Mouse (Mus musculus): ENCODE data around the gene Clstn2. TPM values are rescaled to one million over a fixed set of nuclear protein-coding genes. Genes with fewer than 3 reads are reported as not detected.

Gene Clstn2
- total and polyA plus RNA-seq, 2 experiments, result 0.28 to 0.31 TPM

GRCm38 (mm10) chr9:98016576-98016975 is 16.4 kb downstream of the Clstn2 start:
- no peak for DNase-seq (ENCODE audit: extremely low read depth, low read depth, low spot score)

GRCm38 (mm10) chr9:97996349-97996748 is 36.6 kb downstream of the Clstn2 start:
- no peaks in the 10 kb centered on the region for H3K79me2 ChIP-seq (ENCODE audit: control insufficient read depth, insufficient read depth, low read length)
- 57% methylated on average over 5 of the region's 5 CpGs for WGBS
- no peaks in the 10 kb centered on the region for H3K36me3 ChIP-seq (ENCODE audit: control insufficient read depth, insufficient read depth, low read length)
- H3K27me3 ChIP-seq (ENCODE audit: control insufficient read depth, insufficient read depth, low read length), result no peaks in the 10 kb centered on the region
- DNase-seq (ENCODE audit: extremely low read depth, low read depth, low spot score), result no peak
- no peak for TF ChIP-seq POLR2A (IDR thresholded peaks at IDR 0.05; ENCODE audit: extremely low read depth, insufficient read depth, low read length)
- no peak overlapping the region for H3K9ac ChIP-seq (ENCODE audit: low read depth, low read length)
- H3K4me1 ChIP-seq (ENCODE audit: control insufficient read depth, insufficient read depth, low read length), result no peaks in the 10 kb centered on the region
- H3K27ac ChIP-seq (replicated peaks; ENCODE audit: insufficient read depth, low read depth, low read length), result no peak overlapping the region
- no peak overlapping the region for H3K4me3 ChIP-seq (ENCODE audit: insufficient read depth, low read depth, low read length)

More at GRCm38 (mm10) chr9:98016576-98016975, 16.4 kb downstream of the Clstn2 start:
- Histone ChIP-seq H3K27ac (replicated peaks; ENCODE audit: insufficient read depth, low read depth, low read length) (no peak overlapping the region), H3K27me3 (ENCODE audit: control insufficient read depth, insufficient read depth, low read length) (no peaks in the 10 kb centered on the region), H3K79me2 (ENCODE audit: control insufficient read depth, insufficient read depth, low read length) (no peaks in the 10 kb centered on the region), H3K36me3 (ENCODE audit: control insufficient read depth, insufficient read depth, low read length) (no peaks in the 10 kb centered on the region), H3K9ac (ENCODE audit: low read depth, low read length) (no peak overlapping the region), H3K4me3 (ENCODE audit: insufficient read depth, low read depth, low read length) (no peak overlapping the region), H3K4me1 (ENCODE audit: control insufficient read depth, insufficient read depth, low read length) (no peaks in the 10 kb centered on the region)
- WGBS, result 87% methylated on average over 5 of the region's 5 CpGs
- TF ChIP-seq POLR2A (IDR thresholded peaks at IDR 0.05; ENCODE audit: extremely low read depth, insufficient read depth, low read length), result no peak
- no peak for TF ChIP-seq CTCF (IDR thresholded peaks at IDR 0.05; ENCODE audit: low read depth, low read length)

- 71% methylated on average over 4 of the region's 4 CpGs for WGBS
- Histone ChIP-seq H3K9ac (ENCODE audit: low read depth, low read length) (no peak overlapping the region), H3K27me3 (ENCODE audit: control insufficient read depth, insufficient read depth, low read length) (no peaks in the 10 kb centered on the region), H3K79me2 (ENCODE audit: control insufficient read depth, insufficient read depth, low read length) (no peaks in the 10 kb centered on the region), H3K4me3 (ENCODE audit: insufficient read depth, low read depth, low read length) (no peak overlapping the region), H3K4me1 (ENCODE audit: control insufficient read depth, insufficient read depth, low read length) (no peaks in the 10 kb centered on the region), H3K27ac (replicated peaks; ENCODE audit: insufficient read depth, low read depth, low read length) (no peak overlapping the region), H3K36me3 (ENCODE audit: control insufficient read depth, insufficient read depth, low read length) (no peaks in the 10 kb centered on the region)
- TF ChIP-seq POLR2A (IDR thresholded peaks at IDR 0.05; ENCODE audit: extremely low read depth, insufficient read depth, low read length) (no peak), CTCF (IDR thresholded peaks at IDR 0.05; ENCODE audit: low read depth, low read length) (no peak)
- no peak for DNase-seq (ENCODE audit: extremely low read depth, low read depth, low spot score)
These were observed 37.3 kb downstream of the Clstn2 start for GRCm38 (mm10) chr9:97995723-97996122.

GRCm38 (mm10) chr9:97992131-97992530 is 40.9 kb downstream of the Clstn2 start:
- WGBS, result 60% methylated on average over 4 of the region's 4 CpGs
- no peak overlapping the region for H3K27ac ChIP-seq (replicated peaks; ENCODE audit: insufficient read depth, low read depth, low read length)
- no peak for DNase-seq (ENCODE audit: extremely low read depth, low read depth, low spot score)

GRCm38 (mm10) chr9:97977339-97977738 is 55.6 kb downstream of the Clstn2 start:
- Histone ChIP-seq H3K36me3 (ENCODE audit: control insufficient read depth, insufficient read depth, low read length) (no peaks in the 10 kb centered on the region), H3K27ac (replicated peaks; ENCODE audit: insufficient read depth, low read depth, low read length) (no peak overlapping the region), H3K27me3 (ENCODE audit: control insufficient read depth, insufficient read depth, low read length) (no peaks in the 10 kb centered on the region), H3K9ac (ENCODE audit: low read depth, low read length) (no peak overlapping the region), H3K4me1 (ENCODE audit: control insufficient read depth, insufficient read depth, low read length) (no peaks in the 10 kb centered on the region), H3K4me3 (ENCODE audit: insufficient read depth, low read depth, low read length) (no peak overlapping the region), H3K79me2 (ENCODE audit: control insufficient read depth, insufficient read depth, low read length) (no peaks in the 10 kb centered on the region)
- no peak for DNase-seq (ENCODE audit: extremely low read depth, low read depth, low spot score)
- WGBS, result 77% methylated on average over 3 of the region's 3 CpGs
- no peak for TF ChIP-seq CTCF (IDR thresholded peaks at IDR 0.05; ENCODE audit: low read depth, low read length)
- TF ChIP-seq POLR2A (IDR thresholded peaks at IDR 0.05; ENCODE audit: extremely low read depth, insufficient read depth, low read length), result no peak

More at GRCm38 (mm10) chr9:97992131-97992530, 40.9 kb downstream of the Clstn2 start:
- Histone ChIP-seq H3K4me1 (ENCODE audit: control insufficient read depth, insufficient read depth, low read length) (no peaks in the 10 kb centered on the region), H3K36me3 (ENCODE audit: control insufficient read depth, insufficient read depth, low read length) (no peaks in the 10 kb centered on the region), H3K27me3 (ENCODE audit: control insufficient read depth, insufficient read depth, low read length) (no peaks in the 10 kb centered on the region), H3K4me3 (ENCODE audit: insufficient read depth, low read depth, low read length) (no peak overlapping the region), H3K9ac (ENCODE audit: low read depth, low read length) (no peak overlapping the region), H3K79me2 (ENCODE audit: control insufficient read depth, insufficient read depth, low read length) (no peaks in the 10 kb centered on the region)
- TF ChIP-seq CTCF (IDR thresholded peaks at IDR 0.05; ENCODE audit: low read depth, low read length), result no peak
- no peak for TF ChIP-seq POLR2A (IDR thresholded peaks at IDR 0.05; ENCODE audit: extremely low read depth, insufficient read depth, low read length)

GRCm38 (mm10) chr9:97974801-97975347 is 58.1 kb downstream of the Clstn2 start:
- DNase-seq (ENCODE audit: extremely low read depth, low read depth, low spot score), result no peak
- no peaks in the 10 kb centered on the region for H3K4me1 ChIP-seq (ENCODE audit: control insufficient read depth, insufficient read depth, low read length)
- H3K9ac ChIP-seq (ENCODE audit: low read depth, low read length), result no peak overlapping the region
- H3K27me3 ChIP-seq (ENCODE audit: control insufficient read depth, insufficient read depth, low read length), result no peaks in the 10 kb centered on the region
- H3K79me2 ChIP-seq (ENCODE audit: control insufficient read depth, insufficient read depth, low read length), result no peaks in the 10 kb centered on the region
- TF ChIP-seq CTCF (IDR thresholded peaks at IDR 0.05; ENCODE audit: low read depth, low read length) (no peak), POLR2A (IDR thresholded peaks at IDR 0.05; ENCODE audit: extremely low read depth, insufficient read depth, low read length) (no peak)
- 79% methylated on average over 13 of the region's 13 CpGs for WGBS
- no peak overlapping the region for H3K27ac ChIP-seq (replicated peaks; ENCODE audit: insufficient read depth, low read depth, low read length)
- H3K36me3 ChIP-seq (ENCODE audit: control insufficient read depth, insufficient read depth, low read length), result no peaks in the 10 kb centered on the region
- no peak overlapping the region for H3K4me3 ChIP-seq (ENCODE audit: insufficient read depth, low read depth, low read length)

Data from liver, adult 2 months (tissue).